12 mouse cellular contexts compared by ENCODE assay signal in the genomic region with DNA sequence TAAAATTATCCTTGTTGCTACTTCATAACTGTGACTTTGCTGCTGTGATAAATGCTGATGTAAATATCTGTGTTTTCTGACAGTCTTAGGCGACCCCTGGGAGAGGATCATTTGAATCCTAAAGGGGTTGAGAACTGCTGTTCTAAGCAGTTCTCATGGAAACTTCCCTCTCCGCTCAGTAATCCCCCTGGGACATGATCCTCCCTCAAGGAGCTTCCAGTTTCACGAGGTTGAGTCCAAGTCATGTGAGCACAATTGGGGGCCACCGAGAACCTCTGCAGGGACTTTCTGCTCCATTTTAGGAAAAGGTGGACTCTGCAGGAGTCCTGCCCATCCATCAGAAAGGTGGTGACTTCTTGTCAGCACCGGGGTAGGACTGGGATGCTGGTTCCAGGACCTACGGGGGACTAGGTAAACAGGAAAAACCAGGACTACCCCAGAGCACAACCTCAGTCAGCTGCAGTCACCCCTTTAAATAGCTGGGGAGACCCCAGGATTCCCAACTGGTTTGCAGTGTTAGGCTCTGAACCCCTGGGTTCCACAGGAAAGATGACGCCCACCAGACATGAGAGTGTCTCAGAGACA. TPM values are rescaled to one million over a fixed set of nuclear protein-coding genes. Genes with fewer than 3 reads are reported as not detected.
A peak's percentile ranks its signal among the peaks of the same experiment; 100 is the strongest.
DNase-seq lines count a peak whose midpoint lies in the region; ATAC-seq and TF ChIP-seq lines count a peak whose summit lies in the region.
"Had no signal": no experiment of that assay in that cellular context is flagged by ENCODE, and none has a peak within 500 bp of the region (broad histone marks: within the 10 kb centered on the region; RNA-seq: fewer than 3 reads in every experiment).

No protein-coding gene starts in this region.

- H3K27ac ChIP-seq in heart, adult 2 months: peak overlapping the region; percentile 33
- peak overlapping the region; percentile 79 for H3K27ac ChIP-seq in lung, embryonic 14.5 days (ENCODE audit: low read depth)
- peak overlapping the region; percentile 79 for H3K27ac ChIP-seq in heart, embryonic 16.5 days (ENCODE audit: low read length)
- peak overlapping the region; percentile 78 for H3K27ac ChIP-seq in stomach, embryonic 16.5 days (ENCODE audit: low read length)
- H3K27ac ChIP-seq: liver, embryonic 14.5 days; midbrain, embryonic 10.5 days had no signal

- H3K27me3 ChIP-seq in heart, adult 2 months (ENCODE audit: control insufficient read depth, insufficient read depth, low read length): no peaks in the 10 kb centered on the region
- no peaks in the 10 kb centered on the region for H3K27me3 ChIP-seq in lung, embryonic 14.5 days (ENCODE audit: insufficient read depth, low read length)
- no peaks in the 10 kb centered on the region for H3K27me3 ChIP-seq in heart, embryonic 16.5 days (ENCODE audit: control insufficient read depth, insufficient read depth, low read length)
- H3K27me3 ChIP-seq in stomach, embryonic 16.5 days (ENCODE audit: control insufficient read depth, insufficient read depth, low read length): no peaks in the 10 kb centered on the region

- H3K9ac ChIP-seq in heart, adult 2 months (ENCODE audit: low read depth, low read length): no peak overlapping the region
- no peak overlapping the region for H3K9ac ChIP-seq in lung, embryonic 14.5 days
- no peak overlapping the region for H3K9ac ChIP-seq in heart, embryonic 16.5 days (ENCODE audit: low read length)
- H3K9ac ChIP-seq in stomach, embryonic 16.5 days (ENCODE audit: low read length): no peak overlapping the region
- H3K9ac ChIP-seq: liver, embryonic 14.5 days had no signal

- no peak overlapping the region for H3K4me3 ChIP-seq in heart, adult 2 months
- H3K4me3 ChIP-seq in lung, embryonic 14.5 days (ENCODE audit: low read depth, low read length): no peak overlapping the region
- no peak overlapping the region for H3K4me3 ChIP-seq in heart, embryonic 16.5 days (ENCODE audit: low read length)
- H3K4me3 ChIP-seq in stomach, embryonic 16.5 days (replicated peaks; ENCODE audit: low read length): no peak overlapping the region
- H3K4me3 ChIP-seq: midbrain, embryonic 10.5 days had no signal

- TF ChIP-seq POLR2A in heart, adult 2 months (IDR thresholded peaks at IDR 0.05; ENCODE audit: insufficient read depth, low read depth, low read length): no peak

- intact Hi-C loops in heart, adult 2 months (cut with DNase I): no loop called here

- no peak for TF ChIP-seq CTCF in heart, adult 2 months (IDR thresholded peaks at IDR 0.05)
- TF ChIP-seq CTCF in lung, embryonic 14.5 days (IDR thresholded peaks at IDR 0.05; ENCODE audit: low read depth): no peak

- H3K4me1 ChIP-seq in heart, adult 2 months (ENCODE audit: control insufficient read depth, insufficient read depth, low read length): peaks cover 5% of the 10 kb centered on the region
- H3K4me1 ChIP-seq in lung, embryonic 14.5 days (ENCODE audit: insufficient read depth): peaks cover 4% of the 10 kb centered on the region; the same call in 1 of the 2 replicates
- peaks cover 10% of the 10 kb centered on the region; the same call in 1 of the 2 replicates for H3K4me1 ChIP-seq in heart, embryonic 16.5 days (ENCODE audit: control insufficient read depth, insufficient read depth, low read length)
- H3K4me1 ChIP-seq in stomach, embryonic 16.5 days (ENCODE audit: control insufficient read depth, insufficient read depth, low read length): no peaks in the 10 kb centered on the region; the same call in 1 of the 2 replicates

- H3K36me3 ChIP-seq in heart, adult 2 months (ENCODE audit: control insufficient read depth, insufficient read depth, low read length): no peaks in the 10 kb centered on the region
- no peaks in the 10 kb centered on the region for H3K36me3 ChIP-seq in lung, embryonic 14.5 days (ENCODE audit: insufficient read depth)
- no peaks in the 10 kb centered on the region for H3K36me3 ChIP-seq in heart, embryonic 16.5 days (ENCODE audit: control insufficient read depth, insufficient read depth)
- no peaks in the 10 kb centered on the region for H3K36me3 ChIP-seq in stomach, embryonic 16.5 days (ENCODE audit: control insufficient read depth, insufficient read depth, low read length)
- H3K36me3 ChIP-seq: midbrain, embryonic 10.5 days had no signal

- no peaks in the 10 kb centered on the region for H3K9me3 ChIP-seq in lung, embryonic 14.5 days (ENCODE audit: low read depth, low read length)
- no peaks in the 10 kb centered on the region for H3K9me3 ChIP-seq in heart, embryonic 16.5 days (replicated peaks; ENCODE audit: control insufficient read depth, low read length)
- H3K9me3 ChIP-seq in stomach, embryonic 16.5 days (replicated peaks; ENCODE audit: control insufficient read depth, low read length): no peaks in the 10 kb centered on the region
- H3K9me3 ChIP-seq: midbrain, embryonic 10.5 days had no signal

- H3K79me2 ChIP-seq in heart, adult 2 months (replicated peaks; ENCODE audit: control insufficient read depth, insufficient read depth, low read length): no peaks in the 10 kb centered on the region

- WGBS in heart, adult 2 months: 50% methylated on average over 7 of the region's 7 CpGs
- WGBS in lung, embryonic 14.5 days: 44% methylated on average over 7 of the region's 7 CpGs
- 47% methylated on average over 7 of the region's 7 CpGs for WGBS in heart, embryonic 16.5 days
- 57% methylated on average over 7 of the region's 7 CpGs for WGBS in stomach, embryonic 16.5 days

- no peak for DNase-seq in heart, adult 2 months
- no peak for DNase-seq in heart, adult 8-10 months (ENCODE audit: low spot score)
- DNase-seq in lung, embryonic 14.5 days: peak; percentile 15
- no peak for DNase-seq in lung, postnatal 36 days
- DNase-seq in layer of hippocampus, adult 8-10 months (ENCODE audit: low spot score in 2 of 2): no peak
- DNase-seq in cerebellum, adult 9-10 months: no peak
- DNase-seq: B cell, adult 2 months; cerebellum, postnatal 25 days had no signal

- ATAC-seq in lung, embryonic 14.5 days (ENCODE audit: insufficient read depth): peak; percentile 26; the same call in 1 of the 2 replicates
- ATAC-seq in heart, embryonic 16.5 days (replicated peaks; ENCODE audit: extremely low read depth, insufficient read depth, low FRiP score): no peak; the same call in 1 of the 2 replicates
- ATAC-seq in stomach, embryonic 16.5 days (ENCODE audit: insufficient read depth, low FRiP score): no peak

- no peak for TF ChIP-seq EP300 in heart, adult 2 months (IDR thresholded peaks at IDR 0.05; ENCODE audit: insufficient read depth, low read depth, low read length)

- no peak overlapping the region for H3K4me2 ChIP-seq in lung, embryonic 14.5 days
- H3K4me2 ChIP-seq in heart, embryonic 16.5 days (ENCODE audit: low read depth, low read length): no peak overlapping the region
- no peak overlapping the region for H3K4me2 ChIP-seq in stomach, embryonic 16.5 days (ENCODE audit: low read depth, low read length)

RNA-seq across cellular contexts. Expression of a gene that starts 38.3 kb away (rescaled TPM):
- total RNA-seq in heart, adult 2 months (2021): 10 to 100 TPM; 16.0 to 22.9 TPM
- 15.7 and 17.2 TPM in 2 replicates for polyA plus RNA-seq in heart, adult 2 months (2012; rRNA removed)
- 10 to 100 TPM; 10.8 to 17.6 (median 15.1) TPM for total RNA-seq in heart, adult 8-10 months (2022)
- 81.7 and 83.2 TPM in 2 replicates for polyA plus RNA-seq in lung, embryonic 14.5 days (2014; fragmentation: Nextera tagmentation; extraction: Ambion mirVana)
- 71.2 and 73.7 TPM in 2 replicates for polyA plus RNA-seq in heart, embryonic 16.5 days (2015; fragmentation: Nextera tagmentation; extraction: Ambion mirVana)
- 146 and 158 TPM in 2 replicates for polyA plus RNA-seq in stomach, embryonic 16.5 days (2015; fragmentation: Nextera tagmentation; extraction: Ambion mirVana)
- total RNA-seq in layer of hippocampus, adult 8-10 months (2022): 1 to 10 TPM; 5.5 to 7.7 (median 5.8) TPM
